7 mouse cellular contexts compared by ENCODE assay signal in genomic region chr13:98427660-98428059, GRCm38 (mm10).
DNase-seq lines count a peak whose midpoint lies in the region; ATAC-seq and TF ChIP-seq lines count a peak whose summit lies in the region.
"Not testable (repeated sequence)": the region's sequence is repeated elsewhere in the genome, so short reads cannot be mapped to it uniquely, and the experiment has no call there.

No protein-coding gene starts in this region.

- 8% methylated on average over 16 of the region's 16 CpGs for WGBS in forebrain, embryonic 15.5 days
- WGBS in hindbrain, embryonic 12.5 days: 11% methylated on average over 16 of the region's 16 CpGs
- WGBS in kidney, embryonic 14.5 days: 6% methylated on average over 16 of the region's 16 CpGs
- WGBS in limb, embryonic 14.5 days: 6% methylated on average over 13 of the region's 16 CpGs
- 17% methylated on average over 16 of the region's 16 CpGs for WGBS in midbrain, embryonic 10.5 days
- WGBS in neural tube, embryonic 15.5 days: 9% methylated on average over 16 of the region's 16 CpGs

- not testable (repeated sequence) for H3K27ac ChIP-seq in forebrain, embryonic 15.5 days (replicated peaks); hindbrain, embryonic 12.5 days; kidney, embryonic 14.5 days (ENCODE audit: low read depth, low read length); limb, embryonic 14.5 days (replicated peaks; ENCODE audit: low read depth, low read length); midbrain, embryonic 10.5 days (replicated peaks); neural tube, embryonic 15.5 days (replicated peaks)

- peak; percentile 61; the same call in 1 of the 2 replicates for ATAC-seq in forebrain, embryonic 15.5 days (replicated peaks)
- ATAC-seq in hindbrain, embryonic 12.5 days (ENCODE audit: low FRiP score); kidney, embryonic 14.5 days (ENCODE audit: low FRiP score, low TSS enrichment); limb, embryonic 14.5 days (ENCODE audit: low FRiP score, low read depth): not testable (repeated sequence)
- peak; percentile 70; the same call in 1 of the 2 replicates for ATAC-seq in neural tube, embryonic 15.5 days (ENCODE audit: low FRiP score)

- not testable (repeated sequence) for H3K4me1 ChIP-seq in forebrain, embryonic 15.5 days; hindbrain, embryonic 12.5 days; neural tube, embryonic 15.5 days
- H3K4me1 ChIP-seq in kidney, embryonic 14.5 days (ENCODE audit: control insufficient read depth, insufficient read depth, low read length): peaks cover 18% of the 10 kb centered on the region; the same call in 1 of the 2 replicates
- peaks cover 13% of the 10 kb centered on the region for H3K4me1 ChIP-seq in limb, embryonic 14.5 days (ENCODE audit: control insufficient read depth, insufficient read depth, low read length)
- H3K4me1 ChIP-seq in midbrain, embryonic 10.5 days: peaks cover 23% of the 10 kb centered on the region

- peak overlapping the region; percentile 21 for H3K4me3 ChIP-seq in forebrain, embryonic 15.5 days
- H3K4me3 ChIP-seq in hindbrain, embryonic 12.5 days; kidney, embryonic 14.5 days (ENCODE audit: low read length); limb, embryonic 14.5 days (replicated peaks; ENCODE audit: low read length): not testable (repeated sequence)
- H3K4me3 ChIP-seq in midbrain, embryonic 10.5 days: peak overlapping the region; percentile 35
- peak overlapping the region; percentile 25 for H3K4me3 ChIP-seq in neural tube, embryonic 15.5 days (replicated peaks)

- H3K9ac ChIP-seq in forebrain, embryonic 15.5 days (replicated peaks); hindbrain, embryonic 12.5 days; kidney, embryonic 14.5 days (ENCODE audit: low read depth, low read length); limb, embryonic 14.5 days (ENCODE audit: low read depth, low read length, severe bottlenecking); neural tube, embryonic 15.5 days (replicated peaks): not testable (repeated sequence)

- TF ChIP-seq POLR2A in limb, embryonic 14.5 days (IDR thresholded peaks at IDR 0.05; ENCODE audit: borderline replicate concordance, extremely low read depth, insufficient read depth, insufficient read length): not testable (repeated sequence)

- peak; percentile 62 for DNase-seq in embryo, embryonic 11 days
- not testable (repeated sequence) for DNase-seq in limb, embryonic 14.5 days (ENCODE audit: low spot score)
- peak; percentile 39 for DNase-seq in midbrain, embryonic 10.5 days (ENCODE audit: low spot score)

- not testable (repeated sequence) for H3K36me3 ChIP-seq in forebrain, embryonic 15.5 days; hindbrain, embryonic 12.5 days; kidney, embryonic 14.5 days (ENCODE audit: control insufficient read depth, insufficient read depth, low read length); limb, embryonic 14.5 days (ENCODE audit: control insufficient read depth, insufficient read depth, low read length); midbrain, embryonic 10.5 days; neural tube, embryonic 15.5 days

- not testable (repeated sequence) for H3K9me3 ChIP-seq in forebrain, embryonic 15.5 days; hindbrain, embryonic 12.5 days (replicated peaks); kidney, embryonic 14.5 days (ENCODE audit: control insufficient read depth, low read length); limb, embryonic 14.5 days (ENCODE audit: control insufficient read depth, low read length); midbrain, embryonic 10.5 days (replicated peaks); neural tube, embryonic 15.5 days (replicated peaks)

- H3K4me2 ChIP-seq in forebrain, embryonic 15.5 days (replicated peaks): peak overlapping the region; percentile 38
- peak overlapping the region; percentile 41 for H3K4me2 ChIP-seq in hindbrain, embryonic 12.5 days (replicated peaks)
- H3K4me2 ChIP-seq in kidney, embryonic 14.5 days (replicated peaks; ENCODE audit: low read depth, low read length): peak overlapping the region; percentile 22; the same call in 1 of the 2 replicates
- H3K4me2 ChIP-seq in limb, embryonic 14.5 days (replicated peaks; ENCODE audit: low read depth, low read length, severe bottlenecking): peak overlapping the region; percentile 31
- H3K4me2 ChIP-seq in neural tube, embryonic 15.5 days: peak overlapping the region; percentile 53

- peaks cover 15% of the 10 kb centered on the region; the same call in 1 of the 2 replicates for H3K27me3 ChIP-seq in forebrain, embryonic 15.5 days
- peaks cover 34% of the 10 kb centered on the region for H3K27me3 ChIP-seq in hindbrain, embryonic 12.5 days
- H3K27me3 ChIP-seq in kidney, embryonic 14.5 days (ENCODE audit: control insufficient read depth, insufficient read depth, low read length): peaks cover 38% of the 10 kb centered on the region
- peaks cover 40% of the 10 kb centered on the region for H3K27me3 ChIP-seq in limb, embryonic 14.5 days (ENCODE audit: control insufficient read depth, insufficient read depth, low read length)
- H3K27me3 ChIP-seq in midbrain, embryonic 10.5 days (ENCODE audit: low read depth, poor library complexity, severe bottlenecking): peaks cover 45% of the 10 kb centered on the region
- peaks cover 24% of the 10 kb centered on the region for H3K27me3 ChIP-seq in neural tube, embryonic 15.5 days (replicated peaks)
